Mouse (Mus musculus) intestine, embryonic 14.5 days (tissue): ENCODE data around the gene Tmem208. TPM values are rescaled to one million over a fixed set of nuclear protein-coding genes. Genes with fewer than 3 reads are reported as not detected.

Source experiments
- microRNA counts: library from miRNA; unstranded; fragments of <30 nt; microRNA quantifications from one replicate; lab custom pipeline; 2016
- microRNA-seq: library from miRNA; unstranded; fragments of <30 nt; microRNA quantifications from one replicate; pipeline ENCODE4, GENCODE M21; 2016
- polyA plus RNA-seq: library from polyadenylated mRNA; unstranded; fragments of >200 nt; fragmentation: Nextera tagmentation; extraction: Ambion mirVana; gene quantifications from 2 replicates; pipeline ENCODE4 v1.2.1, GENCODE M21; 2014

Gene Tmem208
- polyA plus RNA-seq, 1 experiment from 2014 or later = 138 TPM

MicroRNAs within 50 kb of the gene (microRNA counts, 519-probe panel; counts per million panel counts)
- 2,954 counts per million, percentile 33 among the panel's probes with 10 or more counts for microRNA mmu-miR-328 (lab: Ali Mortazavi, UCI)

Small RNA genes lying within 50 kb of the gene (microRNA-seq; reads per million reads assigned to microRNA genes)
- gene Gm27320 = not detected
- 258 reads per million, percentile 67 among the genes with 10 or more reads in this experiment for gene Mir328

Other genes starting within 250 kb of the Tmem208 start
- gene Ces3b, start 242.6 kb upstream of the Tmem208 start, polyA plus RNA-seq = not detected in 2 replicates
- not detected in 2 replicates for gene Ces4a, start 194.6 kb upstream of the Tmem208 start, polyA plus RNA-seq
- 52.5 and 62.8 TPM in 2 replicates for gene Cbfb, start 155.7 kb upstream of the Tmem208 start, polyA plus RNA-seq
- gene D230025D16Rik, start 101.2 kb upstream of the Tmem208 start, polyA plus RNA-seq = 29.5 and 29.8 TPM in 2 replicates
- gene B3gnt9, start 71.2 kb upstream of the Tmem208 start, polyA plus RNA-seq = 19.1 and 20.3 TPM in 2 replicates
- 26.2 and 26.8 TPM in 2 replicates for gene Tradd, start 61.7 kb upstream of the Tmem208 start, polyA plus RNA-seq
- 4.5 and 4.9 TPM in 2 replicates for gene Fbxl8, start 61.7 kb upstream of the Tmem208 start, polyA plus RNA-seq
- gene Hsf4, start 56.6 kb upstream of the Tmem208 start, polyA plus RNA-seq = 0.35 TPM in 1 of 2 replicates, not detected in the other
- 1.3 and 1.4 TPM in 2 replicates for gene Nol3, start 50.2 kb upstream of the Tmem208 start, polyA plus RNA-seq
- 9.1 and 11.7 TPM in 2 replicates for gene 4931428F04Rik, start 36.5 kb upstream of the Tmem208 start, polyA plus RNA-seq
- 9.8 and 10.1 TPM in 2 replicates for gene Exoc3l, start 30.3 kb upstream of the Tmem208 start, polyA plus RNA-seq
- gene E2f4, start 28.7 kb upstream of the Tmem208 start, polyA plus RNA-seq = 114 and 119 TPM in 2 replicates
- gene Elmo3, start 20.8 kb upstream of the Tmem208 start, polyA plus RNA-seq = 16.8 and 17.7 TPM in 2 replicates
- gene Lrrc29, start 76 bp upstream of the Tmem208 start, polyA plus RNA-seq = 1.9 and 2.3 TPM in 2 replicates
- gene Fhod1, start 21.6 kb downstream of the Tmem208 start, polyA plus RNA-seq = 3.2 and 3.5 TPM in 2 replicates
- gene Slc9a5, start 22.5 kb downstream of the Tmem208 start, polyA plus RNA-seq = 1.5 and 2.3 TPM in 2 replicates
- 0.19 and 0.27 TPM in 2 replicates for gene Plekhg4, start 46.9 kb downstream of the Tmem208 start, polyA plus RNA-seq
- gene Kctd19, start 87.1 kb downstream of the Tmem208 start, polyA plus RNA-seq = 0.11 TPM in 1 of 2 replicates, not detected in the other
- 0.11 and 0.16 TPM in 2 replicates for gene Lrrc36, start 87.2 kb downstream of the Tmem208 start, polyA plus RNA-seq
- 36.2 and 39.8 TPM in 2 replicates for gene Tppp3, start 145.2 kb downstream of the Tmem208 start, polyA plus RNA-seq
- 25.0 and 25.2 TPM in 2 replicates for gene Zdhhc1, start 170.5 kb downstream of the Tmem208 start, polyA plus RNA-seq
- gene Hsd11b2, start 192.4 kb downstream of the Tmem208 start, polyA plus RNA-seq = 3.1 and 3.8 TPM in 2 replicates
- 72.7 and 78.5 TPM in 2 replicates for gene Atp6v0d1, start 239.7 kb downstream of the Tmem208 start, polyA plus RNA-seq